Mouse (Mus musculus) right cerebral cortex, postnatal 10 days (tissue): Measurements from ENCODE around the gene Plekhg4.

ENCODE experiments used
- DNase-seq, 2 experiments: peaks; one replicate each; pipeline ENCODE4 v3.0.0; 2021; ENCODE audit warnings: low spot score in 2 of 2

Gene Plekhg4

DNA sequence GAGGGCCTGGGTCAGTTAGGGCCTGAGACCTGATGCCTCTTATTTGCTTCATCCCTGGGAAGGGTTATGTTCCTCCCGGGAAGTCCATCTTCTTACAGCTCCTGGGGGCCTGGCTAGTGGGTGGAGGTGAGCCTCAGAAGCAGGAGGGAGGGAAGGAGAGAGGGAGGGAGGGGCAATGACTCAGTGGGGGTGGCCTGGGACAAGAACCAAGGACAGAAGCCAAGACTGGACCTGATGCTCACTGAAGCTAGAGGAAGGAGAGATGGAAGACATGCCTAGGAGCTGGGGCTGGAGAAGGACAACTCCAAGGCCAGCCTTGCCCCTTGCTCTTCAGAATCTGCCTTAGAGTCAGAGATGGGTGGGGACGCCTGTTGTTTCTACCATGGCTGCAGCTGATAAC is at the start of gene Plekhg4:
Gene Plekhg4, plus strand, starts transcription at position 243 of the 400 bp plus-strand sequence.
- DNase-seq, result no peak

DNA sequence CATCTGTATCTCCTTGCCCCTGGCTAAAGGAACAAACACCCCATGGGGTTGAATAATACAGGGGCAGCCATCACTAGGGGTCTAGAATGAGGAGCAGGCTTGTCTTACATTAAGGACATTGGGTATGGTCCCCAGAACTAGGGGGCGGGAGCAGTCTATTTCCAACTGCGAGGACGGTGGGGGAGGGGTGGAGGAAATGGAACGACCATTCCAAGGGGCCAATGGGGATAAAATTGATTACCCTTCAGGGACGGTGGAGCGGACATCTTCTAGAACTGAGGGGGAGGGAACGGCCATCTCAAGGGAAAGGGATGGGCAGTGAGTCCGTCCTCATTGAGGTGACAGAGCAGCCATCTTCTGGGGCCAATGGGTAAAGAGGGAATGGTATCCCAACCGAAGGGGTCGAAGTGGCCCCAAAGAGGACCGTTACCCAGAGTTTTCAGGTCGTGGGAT is 47.4 kb upstream of the Plekhg4 start:
- peak in 1 of 2 experiments; percentile 48 for DNase-seq

DNA sequence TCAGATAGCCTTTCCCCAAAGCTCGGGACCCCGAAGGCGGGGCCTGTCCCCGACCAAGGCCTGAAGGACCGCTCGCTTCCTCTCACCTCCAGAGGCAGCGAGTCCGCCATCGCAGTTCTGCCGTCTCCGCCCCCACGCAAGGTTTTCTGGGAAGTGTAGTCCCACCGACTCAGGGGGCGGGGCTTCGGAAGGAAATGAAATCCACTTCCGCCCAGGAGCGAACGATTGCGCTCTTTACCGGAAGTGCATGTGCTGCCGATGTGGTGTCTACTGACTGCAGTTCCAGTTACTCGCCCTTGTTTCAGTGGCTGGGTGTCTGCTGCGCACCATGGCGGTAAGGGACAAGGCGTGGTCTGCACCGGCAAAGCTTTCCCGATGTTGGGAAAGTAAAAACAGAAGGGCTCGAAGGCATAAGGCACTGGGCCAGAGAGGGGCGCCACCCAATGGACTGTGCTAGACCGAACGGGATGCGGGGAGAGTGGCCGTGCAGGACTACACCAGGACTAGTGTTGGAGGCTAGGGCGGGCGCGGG is 46.9 kb upstream of the Plekhg4 start, which contains the start of the genes Lrrc29 and Tmem208:
Gene Lrrc29, minus strand, starts transcription at position 138 of the 532 bp plus-strand sequence.
Gene Tmem208, plus strand, starts transcription at position 214 of the 532 bp plus-strand sequence.
- peak; percentile 98 to 99 for DNase-seq

DNA sequence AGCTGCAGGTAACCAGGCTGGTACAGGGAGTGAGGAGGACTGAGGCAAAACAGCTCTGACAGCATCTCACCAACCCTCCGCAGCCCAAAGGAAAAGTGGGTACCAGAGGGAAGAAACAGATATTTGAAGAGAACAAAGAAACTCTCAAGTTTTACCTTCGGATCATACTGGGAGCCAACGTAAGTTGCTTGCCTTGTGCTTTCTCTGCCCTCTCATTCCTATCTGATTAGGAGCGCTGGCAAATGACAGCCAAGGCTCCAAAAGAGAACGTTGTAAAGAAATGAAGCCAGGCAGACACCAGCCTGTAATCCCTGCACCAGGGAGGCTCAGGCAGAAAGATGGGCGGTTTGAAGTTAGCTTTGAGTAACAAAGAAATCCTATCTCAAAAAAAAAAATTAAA is 46.1 kb upstream of the Plekhg4 start:
- DNase-seq, result no peak

DNA sequence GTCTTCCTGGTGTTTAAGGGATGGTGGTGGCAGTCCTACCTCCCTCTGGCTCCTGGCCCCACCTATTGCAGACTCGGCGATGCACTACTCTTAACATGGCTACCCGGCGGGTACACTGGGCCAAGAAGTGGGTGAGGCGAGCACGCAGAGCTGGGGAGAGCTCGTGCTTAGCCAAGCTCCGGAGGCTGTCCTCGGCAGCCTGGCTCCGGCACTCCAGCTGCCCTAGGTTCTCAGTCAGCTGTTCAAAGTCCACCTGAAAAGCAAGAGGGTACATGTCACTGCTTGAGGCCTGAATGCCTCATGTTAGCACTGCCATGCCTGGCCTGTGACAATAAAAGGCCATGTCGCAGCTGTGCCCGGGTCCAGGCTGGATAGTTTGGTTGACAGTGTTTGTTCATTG is 42.7 kb upstream of the Plekhg4 start:
- DNase-seq, result no peak

DNA sequence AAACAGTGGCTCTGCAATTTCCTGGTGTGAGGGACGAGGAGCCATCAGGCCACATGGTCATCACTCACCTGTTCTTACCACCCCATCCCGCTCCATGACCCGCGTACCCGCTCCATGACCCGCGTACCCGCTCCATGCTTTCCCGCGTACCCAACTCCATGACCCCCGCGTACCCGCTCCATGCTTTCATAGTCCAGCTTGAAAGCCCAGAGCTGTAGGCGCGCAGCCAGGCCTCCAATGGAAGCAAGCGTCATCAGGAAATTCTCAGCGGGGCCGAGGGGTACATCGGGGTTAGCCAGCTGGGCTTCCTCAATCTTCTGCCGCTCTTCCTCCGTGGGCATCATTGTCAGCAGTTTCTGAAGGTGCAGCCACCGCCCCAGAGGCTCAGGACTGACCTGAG is 41.6 kb upstream of the Plekhg4 start:
- DNase-seq, result no peak

DNA sequence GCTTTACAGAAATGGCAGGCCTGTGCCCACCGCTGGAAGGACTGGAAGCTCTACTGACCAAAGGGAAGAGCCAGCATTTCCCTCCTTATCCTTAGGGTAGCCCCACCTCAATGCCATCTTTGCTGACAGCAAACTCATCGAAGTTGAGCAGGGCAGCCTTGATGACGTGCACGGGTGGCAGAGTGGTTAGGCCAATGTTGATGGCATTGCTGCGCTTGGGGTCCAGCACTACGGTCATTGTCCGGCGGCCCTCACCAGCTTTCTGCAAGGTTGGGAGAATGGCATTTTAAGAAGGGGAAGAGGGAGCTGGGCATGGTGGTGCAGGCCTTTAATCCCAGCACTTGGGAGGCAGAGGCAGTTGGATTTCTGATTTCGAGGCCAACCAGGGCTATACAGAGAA is 41.1 kb upstream of the Plekhg4 start:
- no peak for DNase-seq

DNA sequence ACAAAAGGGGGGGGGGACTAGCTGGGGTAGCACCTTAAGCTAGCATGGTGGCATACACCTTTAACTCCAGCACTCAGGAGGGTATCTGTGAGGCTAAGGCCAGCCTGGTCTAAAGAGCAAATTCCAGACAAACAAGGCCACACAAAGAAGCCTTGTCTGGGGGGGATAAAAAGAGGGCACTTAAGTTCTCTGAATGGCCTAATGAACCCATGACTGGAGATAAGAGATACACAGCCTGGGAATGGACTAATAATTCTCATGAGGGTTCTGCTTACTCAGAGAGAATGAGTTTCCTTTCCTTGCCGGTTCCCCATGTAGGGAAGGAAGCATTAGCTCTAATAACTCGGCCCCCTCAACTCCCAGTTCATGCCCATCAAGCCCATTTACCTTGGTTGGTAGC is 40.6 kb upstream of the Plekhg4 start:
- no peak for DNase-seq

DNA sequence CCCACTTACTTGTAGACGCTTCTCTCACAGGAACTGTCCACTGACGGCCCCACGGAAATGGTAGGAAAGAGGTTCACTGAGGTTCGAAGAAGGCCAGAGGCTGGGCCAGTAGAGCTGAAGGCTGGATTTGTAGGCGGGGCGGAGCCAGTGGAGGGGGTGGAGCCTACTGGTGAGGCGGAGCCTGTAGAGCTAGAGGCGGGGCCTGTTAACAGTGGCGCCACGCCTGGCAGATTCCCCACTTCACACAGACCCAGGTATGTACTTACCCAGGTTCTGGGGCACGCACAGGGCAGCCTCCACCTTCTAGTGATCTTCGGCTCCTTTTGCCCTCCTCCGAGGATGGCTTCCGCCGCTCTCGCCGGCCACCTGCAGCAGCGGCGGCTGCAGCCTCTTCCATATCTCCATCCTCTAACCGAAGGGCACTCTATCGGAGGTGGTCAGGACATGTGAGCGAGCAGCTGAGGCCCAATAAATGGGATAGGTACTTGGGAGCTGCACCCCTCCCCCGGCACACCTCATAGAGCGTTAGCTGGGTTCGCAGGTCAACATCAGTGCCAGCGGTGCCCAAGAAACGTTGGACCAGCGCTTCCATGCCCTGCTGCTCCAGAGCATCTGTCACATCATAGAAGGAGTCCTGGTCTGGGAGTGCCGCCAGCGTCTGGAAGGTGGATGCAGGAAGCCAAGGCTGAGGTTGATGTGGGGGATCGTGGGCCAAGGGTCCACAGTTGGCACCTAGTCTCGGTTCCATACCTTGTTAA is 36.5 kb upstream of the Plekhg4 start:
- no peak for DNase-seq

DNA sequence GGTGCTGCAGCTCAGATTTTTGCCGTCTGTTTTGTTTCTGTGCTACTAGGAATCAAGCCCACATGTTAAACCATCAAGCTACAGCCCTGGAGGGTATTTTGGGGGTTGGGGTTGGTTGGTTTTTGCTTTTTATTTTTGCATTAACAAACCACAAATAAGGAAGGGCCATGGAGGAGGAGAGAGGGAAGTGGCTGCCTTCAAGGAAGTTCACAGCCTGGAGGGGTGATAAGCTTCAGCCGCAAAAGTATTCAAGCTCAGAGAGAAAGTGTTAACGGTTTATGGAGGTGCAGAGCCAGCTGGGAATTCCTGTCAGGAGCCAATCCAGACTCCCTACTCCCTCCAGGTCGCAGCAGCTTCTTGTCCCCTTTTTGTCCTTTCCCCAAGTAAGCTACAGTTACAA is 34.1 kb upstream of the Plekhg4 start:
- DNase-seq, result no peak

DNA sequence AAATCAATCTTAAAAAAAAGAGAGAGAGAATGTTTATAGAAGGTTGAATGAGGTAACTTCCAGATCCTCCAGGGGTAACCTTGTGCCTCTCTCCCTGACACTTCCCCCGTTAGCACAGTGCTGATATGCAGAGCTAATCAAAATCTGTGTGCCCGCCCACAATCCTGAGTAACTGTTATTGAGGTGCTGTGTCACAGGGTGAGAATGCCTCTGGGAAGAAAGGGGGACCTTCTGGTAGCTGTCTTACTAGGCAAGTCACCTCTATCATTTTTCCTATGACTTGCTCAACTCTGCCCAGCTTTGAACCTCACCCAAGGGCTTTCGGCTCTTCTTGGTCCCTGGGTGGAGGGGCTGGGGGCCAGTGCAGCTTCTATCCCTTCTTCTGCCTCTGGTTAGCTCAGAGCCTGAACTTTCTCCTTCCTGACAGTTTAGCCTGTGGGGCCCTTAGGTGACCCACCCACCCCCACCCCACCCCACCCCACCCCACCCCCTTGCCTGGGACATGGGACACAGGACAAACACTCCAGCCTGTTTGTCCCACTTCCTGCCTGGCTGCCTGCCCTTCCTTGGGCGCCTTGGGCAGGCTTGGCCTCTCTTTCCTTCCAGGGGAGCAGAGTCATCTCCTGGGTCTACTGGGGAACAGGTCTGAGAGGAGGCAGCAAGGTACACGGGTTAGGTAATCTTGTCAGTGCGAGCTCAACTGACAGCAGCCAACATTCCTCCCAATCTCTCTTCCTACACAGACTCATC is 33.0 kb upstream of the Plekhg4 start:
- no peak for DNase-seq

DNA sequence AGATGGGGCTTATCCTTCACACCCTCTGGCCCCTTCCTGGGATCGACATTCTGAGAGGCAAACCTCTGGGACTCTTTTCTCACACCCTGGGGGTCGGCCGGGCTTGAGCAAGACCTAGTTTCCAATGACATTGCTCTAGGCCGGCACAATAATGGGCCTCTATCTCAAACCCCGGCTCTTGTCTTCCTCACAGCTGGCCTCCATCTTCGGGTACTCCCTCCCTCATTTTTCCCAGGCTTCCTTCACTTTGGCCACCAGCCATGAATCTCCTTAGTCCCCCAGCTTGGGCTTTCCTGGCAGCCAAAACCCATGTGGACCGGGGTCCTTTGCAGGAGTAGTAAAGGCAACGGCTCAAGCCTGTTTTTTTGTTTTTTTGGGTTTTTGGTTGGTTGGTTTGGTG is 31.7 kb upstream of the Plekhg4 start:
- no peak for DNase-seq

DNA sequence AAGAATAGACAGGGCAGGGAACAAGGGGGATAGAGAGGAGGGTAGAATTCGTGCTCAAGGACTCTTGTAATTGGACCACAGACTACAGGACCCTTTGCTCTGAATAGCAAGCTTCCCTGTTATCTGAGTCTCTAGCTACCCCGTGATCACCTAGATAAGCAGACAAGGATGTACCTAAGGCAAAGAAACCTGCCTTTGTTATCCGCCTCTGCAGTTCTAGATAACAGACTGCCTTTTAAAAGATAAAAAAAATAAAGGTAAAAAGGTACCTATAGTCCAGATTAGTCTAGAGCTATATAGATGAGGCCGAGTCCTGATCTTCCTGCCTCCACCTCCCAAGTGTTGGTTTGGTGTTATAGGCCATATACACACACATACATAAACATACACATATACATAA is 30.3 kb upstream of the Plekhg4 start:
- DNase-seq, result no peak

DNA sequence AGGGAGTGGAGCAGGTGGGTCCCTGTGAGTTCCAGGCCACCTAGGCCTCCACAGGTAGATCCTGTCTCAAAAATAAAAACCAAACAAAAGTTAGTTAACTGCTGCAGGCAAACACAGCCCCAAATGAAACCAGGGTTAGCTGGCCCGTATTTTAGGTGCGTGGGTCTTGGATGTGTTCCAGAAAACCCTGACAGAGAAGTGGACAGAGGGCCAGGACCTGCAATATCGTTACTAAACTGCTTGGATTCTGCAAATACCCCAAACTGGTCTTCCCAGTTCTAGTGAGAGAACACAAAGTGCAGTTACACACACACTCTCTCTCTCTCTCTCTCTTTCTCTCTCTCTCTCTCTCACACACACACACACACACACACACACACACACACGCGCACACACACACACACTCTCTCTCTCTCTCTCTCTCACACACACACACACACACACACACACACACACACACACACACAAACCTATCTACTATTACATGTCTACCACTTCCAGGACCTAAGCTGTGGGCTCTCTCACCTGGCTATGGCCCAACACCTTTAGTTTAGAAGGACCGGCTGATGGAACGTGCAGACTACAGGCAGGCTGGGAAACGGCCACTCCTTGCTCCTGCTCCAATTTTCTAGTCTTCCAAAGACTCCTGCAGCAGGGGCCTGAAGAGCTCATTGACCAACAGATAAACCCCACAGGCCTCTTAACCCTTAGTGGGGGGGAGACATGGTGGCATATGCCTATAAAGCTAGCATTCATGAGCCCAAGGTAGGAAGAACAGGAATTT is 29.1 kb upstream of the Plekhg4 start:
- no peak for DNase-seq

DNA sequence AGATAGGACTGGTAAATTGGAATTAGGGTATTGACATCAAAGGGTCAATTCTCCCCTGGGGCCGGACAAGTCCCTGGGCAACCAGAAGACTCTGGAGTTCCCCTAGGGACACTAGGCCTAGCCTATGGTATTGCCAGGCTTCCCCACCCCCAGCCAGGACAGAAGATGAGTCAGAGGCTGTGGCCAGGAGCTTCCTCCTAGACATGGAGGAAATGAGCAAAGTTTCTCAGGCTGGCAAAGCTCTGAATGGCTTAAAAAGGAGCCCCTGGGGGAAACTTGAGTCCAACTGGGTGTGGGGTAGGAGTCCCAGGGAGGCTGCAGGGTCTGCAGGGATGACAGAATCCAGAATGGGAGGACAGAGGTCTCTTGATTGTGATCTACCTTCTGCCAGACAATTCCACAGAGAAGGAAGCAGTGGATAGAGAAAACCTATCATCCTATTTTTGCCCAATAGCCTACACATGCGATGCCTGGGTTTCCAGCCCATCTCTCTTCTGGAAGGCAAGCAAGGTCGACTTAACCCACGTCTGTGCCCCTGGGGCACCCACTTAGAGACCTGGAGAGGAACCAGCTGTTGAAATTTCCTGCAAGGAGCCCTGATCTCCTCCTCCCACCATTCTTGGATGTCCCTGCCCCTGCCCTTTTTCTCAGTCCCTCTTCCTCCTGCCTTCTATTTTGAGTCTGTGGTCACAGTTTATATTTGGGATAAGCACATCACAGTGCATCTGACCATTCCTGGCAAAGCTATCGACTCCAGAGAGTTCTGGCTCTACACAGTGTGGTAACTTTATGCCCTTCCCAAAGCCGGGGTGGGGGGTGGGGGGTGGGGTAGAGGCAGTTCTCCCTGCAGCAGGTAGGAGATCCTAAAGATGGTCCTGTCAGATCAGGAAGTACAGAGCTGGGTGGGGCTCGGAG is 27.8 kb upstream of the Plekhg4 start:
- DNase-seq, result peak in 1 of 2 experiments; percentile 53

DNA sequence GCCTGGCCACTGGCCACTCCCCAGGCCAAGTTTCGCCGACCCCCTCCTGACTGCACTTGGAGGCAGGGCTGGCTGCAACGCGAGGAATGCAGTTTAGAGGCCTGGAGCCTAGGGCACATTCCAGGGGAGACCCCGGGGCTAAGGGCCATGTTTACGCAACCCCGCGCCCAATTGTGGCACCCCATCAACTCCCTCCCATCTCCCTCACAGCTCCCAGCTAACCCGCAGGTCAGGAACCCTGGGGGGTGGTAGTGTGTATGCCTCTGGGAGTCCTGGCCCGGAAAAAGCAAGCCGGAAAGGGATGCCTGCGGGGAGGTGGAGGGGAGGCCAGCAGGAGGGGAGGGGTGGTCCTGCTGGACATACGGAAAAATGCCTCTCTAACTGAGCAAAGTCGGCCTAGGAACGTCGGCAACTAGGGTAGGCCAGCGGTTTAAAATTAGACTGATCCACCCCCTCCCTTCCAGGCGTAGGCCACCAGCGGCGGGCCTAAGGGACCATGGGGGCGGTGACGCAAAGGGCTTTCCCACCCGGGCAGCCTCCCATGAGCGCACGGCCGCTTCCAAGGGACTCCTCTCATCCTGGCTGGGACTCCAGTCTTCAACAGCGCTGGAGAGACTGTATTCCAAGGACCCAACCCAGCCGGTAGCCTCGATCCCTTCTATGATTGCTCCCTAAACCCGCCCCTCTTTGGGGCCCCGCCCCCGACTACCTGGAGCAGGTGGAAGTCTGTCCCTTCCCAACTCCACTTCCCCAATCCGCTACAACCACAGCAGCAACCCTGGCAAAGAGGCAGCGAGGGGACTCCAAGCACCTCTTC is 26.3 kb upstream of the Plekhg4 start:
- peak in 1 of 2 experiments; percentile 49 for DNase-seq

DNA sequence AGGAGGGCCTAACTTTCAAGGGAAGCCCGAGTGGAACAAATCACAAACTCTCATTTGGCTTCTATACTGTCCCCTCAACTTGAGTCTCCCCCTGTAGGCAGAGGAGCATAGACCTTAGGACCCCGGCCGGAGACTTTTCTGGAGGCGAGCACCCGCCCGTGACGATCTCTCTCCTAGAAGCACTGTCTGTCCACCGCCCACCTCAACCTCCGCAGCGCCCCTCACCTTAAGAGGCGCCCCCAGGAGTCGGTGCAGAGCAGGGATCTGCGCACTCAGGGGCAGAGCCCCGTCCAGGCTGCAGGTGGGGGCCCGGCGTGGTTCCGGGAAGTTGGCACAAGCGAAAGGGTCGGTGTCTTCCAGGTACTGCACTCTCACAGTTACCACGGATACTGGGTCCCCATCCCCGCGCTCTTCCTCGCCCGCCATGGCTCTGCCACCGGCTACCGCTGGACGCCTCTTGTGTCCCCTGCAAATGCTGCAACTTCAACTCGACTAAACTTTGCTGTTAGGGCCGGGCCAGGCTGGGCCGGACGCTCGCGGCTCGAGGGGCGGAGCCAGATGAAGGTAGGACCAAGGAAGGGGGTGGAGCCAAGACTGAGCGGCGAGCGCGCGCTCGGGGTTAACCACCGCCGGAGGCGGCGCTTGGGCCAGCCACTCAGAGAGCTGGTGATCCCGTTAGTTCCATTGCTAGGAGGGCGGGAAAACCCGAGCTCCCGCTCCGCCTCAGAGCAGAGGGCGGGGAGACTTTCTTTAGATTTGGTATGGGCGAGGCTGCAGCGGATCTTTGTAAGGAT is 25.4 kb upstream of the Plekhg4 start, which contains the start of gene Fhod1:
Gene Fhod1, minus strand, starts transcription at position 526 of the 794 bp plus-strand sequence.
- DNase-seq, result peak; percentile 93

DNA sequence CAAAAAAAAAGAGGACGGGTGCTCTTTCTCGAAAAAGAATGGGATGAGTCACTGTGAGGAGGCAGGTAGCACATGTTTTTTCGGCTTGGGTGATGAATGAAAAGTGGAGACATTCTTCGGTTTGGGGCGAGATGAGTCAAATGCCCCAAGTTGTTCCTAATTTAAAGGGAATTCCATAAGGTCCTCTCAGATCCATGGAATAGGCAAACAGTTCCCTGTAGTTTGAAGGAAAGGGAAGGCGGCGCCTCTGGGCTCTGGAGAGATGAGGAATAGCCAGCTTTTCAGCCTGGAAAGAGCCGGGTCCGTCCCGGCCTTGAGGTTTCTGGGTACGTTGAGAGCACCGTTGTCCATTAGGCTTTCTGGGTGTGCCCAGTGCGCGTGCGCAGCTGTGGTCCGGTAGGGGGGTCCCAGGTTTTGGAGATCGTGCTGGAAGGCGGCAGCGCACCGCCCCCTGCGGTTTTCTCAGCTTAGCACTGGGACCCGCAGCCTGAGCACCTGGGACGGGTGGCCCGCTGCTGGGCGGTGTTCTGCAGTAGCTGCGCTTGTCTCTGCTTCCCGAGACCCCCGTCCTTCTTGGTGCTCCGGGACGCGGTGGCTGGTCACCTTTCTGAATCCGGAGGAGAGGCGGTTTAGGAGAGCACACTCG is 24.5 kb upstream of the Plekhg4 start, which contains the start of gene Slc9a5:
Gene Slc9a5, plus strand, starts transcription at position 394 of the 646 bp plus-strand sequence.
- DNase-seq, result peak; percentile 74
